11 mouse cellular contexts compared by ENCODE assay signal in genomic region chr12:79628121-79628774, GRCm38 (mm10).
A peak's percentile ranks its signal among the peaks of the same experiment; 100 is the strongest.
DNase-seq lines count a peak whose midpoint lies in the region; ATAC-seq lines count a peak whose summit lies in the region.
"Had no signal": no experiment of that assay in that cellular context is flagged by ENCODE, and none has a peak within 500 bp of the region (broad histone marks: within the 10 kb centered on the region; RNA-seq: fewer than 3 reads in every experiment).

No protein-coding gene starts in this region.

- 68% methylated on average over 5 of the region's 5 CpGs for WGBS in kidney, embryonic 15.5 days
- WGBS in intestine, embryonic 16.5 days: 66% methylated on average over 5 of the region's 5 CpGs

- peak overlapping the region; percentile 52 for H3K27ac ChIP-seq in kidney, embryonic 15.5 days
- peak overlapping the region; percentile 35; the same call in 1 of the 2 replicates for H3K27ac ChIP-seq in intestine, embryonic 16.5 days (ENCODE audit: low read length)
- H3K27ac ChIP-seq: heart, adult 2 months; hindbrain, embryonic 13.5 days; liver, embryonic 14.5 days had no signal

- no peak overlapping the region for H3K4me2 ChIP-seq in kidney, embryonic 15.5 days
- no peak overlapping the region for H3K4me2 ChIP-seq in intestine, embryonic 16.5 days (ENCODE audit: low read depth, low read length)
- H3K4me2 ChIP-seq: hindbrain, embryonic 13.5 days had no signal

- no peak for ATAC-seq in kidney, embryonic 15.5 days (replicated peaks; ENCODE audit: low FRiP score)
- no peak for ATAC-seq in intestine, embryonic 16.5 days
- no peak for ATAC-seq in megakaryocyte progenitor cell, adult 5-6 weeks (replicated peaks; ENCODE audit: poor library complexity)

- no peak overlapping the region for H3K9ac ChIP-seq in kidney, embryonic 15.5 days
- no peak overlapping the region for H3K9ac ChIP-seq in intestine, embryonic 16.5 days (ENCODE audit: low read depth, low read length)
- H3K9ac ChIP-seq: hindbrain, embryonic 13.5 days; liver, embryonic 14.5 days had no signal

- H3K36me3 ChIP-seq in kidney, embryonic 15.5 days: no peaks in the 10 kb centered on the region
- no peaks in the 10 kb centered on the region for H3K36me3 ChIP-seq in intestine, embryonic 16.5 days (ENCODE audit: control insufficient read depth, insufficient read depth, low read length)
- H3K36me3 ChIP-seq: hindbrain, embryonic 13.5 days had no signal

- no peaks in the 10 kb centered on the region for H3K27me3 ChIP-seq in kidney, embryonic 15.5 days
- no peaks in the 10 kb centered on the region for H3K27me3 ChIP-seq in intestine, embryonic 16.5 days (replicated peaks; ENCODE audit: control insufficient read depth, insufficient read depth, low read length)
- H3K27me3 ChIP-seq: hindbrain, embryonic 13.5 days had no signal

- no peaks in the 10 kb centered on the region for H3K9me3 ChIP-seq in kidney, embryonic 15.5 days (replicated peaks)
- no peaks in the 10 kb centered on the region for H3K9me3 ChIP-seq in intestine, embryonic 16.5 days (ENCODE audit: control insufficient read depth, low read length)
- H3K9me3 ChIP-seq: hindbrain, embryonic 13.5 days had no signal

- peaks cover 20% of the 10 kb centered on the region; the same call in 1 of the 2 replicates for H3K4me1 ChIP-seq in kidney, embryonic 15.5 days
- H3K4me1 ChIP-seq in intestine, embryonic 16.5 days (ENCODE audit: control insufficient read depth, insufficient read depth, low read length): peaks cover 8% of the 10 kb centered on the region; the same call in 1 of the 2 replicates

- no peak overlapping the region for H3K4me3 ChIP-seq in kidney, embryonic 15.5 days (replicated peaks)
- H3K4me3 ChIP-seq in intestine, embryonic 16.5 days (ENCODE audit: low read length): no peak overlapping the region
- H3K4me3 ChIP-seq: heart, adult 2 months; hindbrain, embryonic 13.5 days had no signal

- DNase-seq in kidney, postnatal 25 days: no peak
- DNase-seq in thymus, postnatal 0 days (ENCODE audit: low spot score): peak; percentile 12
- no peak for DNase-seq in thymus, postnatal 25 days
- DNase-seq in lung, postnatal 14 days: no peak
- no peak for DNase-seq in cerebellum, postnatal 36 days
- DNase-seq: heart, adult 2 months had no signal
